Comparison of ENCODE assay signal across 8 mouse cellular contexts in the genomic region with DNA sequence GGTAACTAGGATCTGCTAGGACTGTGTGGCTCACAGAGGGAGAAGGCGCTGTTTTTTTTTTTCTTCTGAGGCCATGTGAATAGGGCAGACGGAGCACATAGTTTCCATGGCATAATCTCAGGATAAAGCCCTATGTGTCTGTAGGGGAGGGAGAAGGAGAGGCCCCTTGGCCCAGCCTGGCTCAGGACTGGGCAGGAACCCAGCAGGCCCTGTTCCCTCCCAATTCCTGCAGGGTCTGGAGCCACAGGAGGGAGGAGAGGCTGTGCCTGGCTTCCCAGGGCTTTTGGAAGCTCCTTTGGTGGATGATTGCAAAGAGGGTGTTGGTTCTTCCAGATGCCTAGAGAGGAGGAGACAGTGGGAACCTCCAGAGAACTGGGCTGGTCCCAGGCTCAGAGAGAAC. TPM values are rescaled to one million over a fixed set of nuclear protein-coding genes. Genes with fewer than 3 reads are reported as not detected.
A peak's percentile ranks its signal among the peaks of the same experiment; 100 is the strongest.
DNase-seq lines count a peak whose midpoint lies in the region; ATAC-seq lines count a peak whose summit lies in the region.

No protein-coding gene starts in this region.

- H3K4me2 ChIP-seq in intestine, embryonic 14.5 days (ENCODE audit: low read length): no peak overlapping the region
- no peak overlapping the region for H3K4me2 ChIP-seq in neural tube, embryonic 15.5 days

- peak overlapping the region; percentile 65; the same call in 1 of the 2 replicates for H3K27ac ChIP-seq in intestine, embryonic 14.5 days (ENCODE audit: low read depth)
- peak overlapping the region; percentile 24 for H3K27ac ChIP-seq in neural tube, embryonic 15.5 days (replicated peaks)

- no peaks in the 10 kb centered on the region for H3K36me3 ChIP-seq in intestine, embryonic 14.5 days (ENCODE audit: control insufficient read depth, insufficient read depth, low read length)
- H3K36me3 ChIP-seq in neural tube, embryonic 15.5 days: no peaks in the 10 kb centered on the region

- 0 out of 2 replicates have a peak, but pooled peaks cover 3% of the 10 kb centered on the region for H3K4me1 ChIP-seq in intestine, embryonic 14.5 days (replicated peaks; ENCODE audit: control insufficient read depth, insufficient read depth, low read length)
- H3K4me1 ChIP-seq in neural tube, embryonic 15.5 days: peaks cover 16% of the 10 kb centered on the region; the same call in 1 of the 2 replicates

- no peaks in the 10 kb centered on the region for H3K9me3 ChIP-seq in intestine, embryonic 14.5 days (ENCODE audit: control insufficient read depth, low read length)
- no peaks in the 10 kb centered on the region for H3K9me3 ChIP-seq in neural tube, embryonic 15.5 days (replicated peaks)

- DNase-seq in urinary bladder, adult 2 months (ENCODE audit: low spot score): peak; percentile 29
- no peak for DNase-seq in urinary bladder, postnatal 10 days (ENCODE audit: low spot score)
- DNase-seq in gastrocnemius, postnatal 36 days: peak; percentile 47 to 55
- no peak for DNase-seq in intestine, embryonic 14.5 days (ENCODE audit: low spot score)
- DNase-seq in frontal cortex, postnatal 10 days (ENCODE audit: low spot score in 2 of 2): no peak
- DNase-seq in left cerebral cortex, adult 11 months (ENCODE audit: low spot score): no peak

- WGBS in intestine, embryonic 14.5 days: 59% methylated on average over 2 of the region's 2 CpGs
- WGBS in neural tube, embryonic 15.5 days: 61% methylated on average over 2 of the region's 2 CpGs

- H3K4me3 ChIP-seq in intestine, embryonic 14.5 days (ENCODE audit: low read depth, low read length): no peak overlapping the region
- no peak overlapping the region for H3K4me3 ChIP-seq in neural tube, embryonic 15.5 days (replicated peaks)

- no peaks in the 10 kb centered on the region for H3K27me3 ChIP-seq in intestine, embryonic 14.5 days (replicated peaks; ENCODE audit: control insufficient read depth, insufficient read depth, low read length)
- no peaks in the 10 kb centered on the region for H3K27me3 ChIP-seq in neural tube, embryonic 15.5 days (replicated peaks)

- intact Hi-C loops in gastrocnemius, postnatal 36 days (cut with DNase I): no loop called here

- H3K9ac ChIP-seq in intestine, embryonic 14.5 days (ENCODE audit: low read length): no peak overlapping the region
- H3K9ac ChIP-seq in neural tube, embryonic 15.5 days (replicated peaks): no peak overlapping the region

- ATAC-seq in intestine, embryonic 14.5 days (replicated peaks; ENCODE audit: low FRiP score, low TSS enrichment, low read depth): no peak; the same call in 1 of the 2 replicates
- ATAC-seq in neural tube, embryonic 15.5 days (ENCODE audit: low FRiP score): 0 out of 2 replicates have a peak, but pooled peaks have one; percentile 70
- ATAC-seq in megakaryocyte-erythroid progenitor cell, adult 5-6 weeks (replicated peaks; ENCODE audit: low FRiP score, low TSS enrichment, poor library complexity, severe bottlenecking): no peak

RNA-seq across cellular contexts. Expression of gene Plekhg3, which starts 24.2 kb away (rescaled TPM):
- polyA plus RNA-seq in urinary bladder, adult 2 months (2012; rRNA removed): 56.5 and 62.8 TPM in 2 replicates
- total RNA-seq in gastrocnemius, postnatal 36 days (2021): 1 to 10 TPM; 5.4 to 5.5 TPM
- 9.5 and 10.4 TPM in 2 replicates for polyA plus RNA-seq in intestine, embryonic 14.5 days (2014; fragmentation: Nextera tagmentation; extraction: Ambion mirVana)
- polyA plus RNA-seq in neural tube, embryonic 15.5 days (2015; fragmentation: Nextera tagmentation; extraction: Ambion mirVana): 1.1 and 3.6 TPM in 2 replicates
- total RNA-seq in megakaryocyte-erythroid progenitor cell, adult 5-6 weeks (2014; fragmentation: Nextera tagmentation): 2.4 and 3.9 TPM in 2 replicates
- 0.38 and 0.42 TPM in 2 replicates for total RNA-seq in megakaryocyte-erythroid progenitor cell, adult 5-6 weeks (2017)

Comparison
In these comparisons a context has a peak if more than half of its experiments do, and no peak if none do; other contexts are left out.
1. DNase-seq: peak in urinary bladder, adult 2 months (single experiment) and gastrocnemius, postnatal 36 days (2 of 2); none in urinary bladder, postnatal 10 days (single experiment), intestine, embryonic 14.5 days (single experiment), frontal cortex, postnatal 10 days (0 of 2) and left cerebral cortex, adult 11 months (single experiment).